In the genomic region with DNA sequence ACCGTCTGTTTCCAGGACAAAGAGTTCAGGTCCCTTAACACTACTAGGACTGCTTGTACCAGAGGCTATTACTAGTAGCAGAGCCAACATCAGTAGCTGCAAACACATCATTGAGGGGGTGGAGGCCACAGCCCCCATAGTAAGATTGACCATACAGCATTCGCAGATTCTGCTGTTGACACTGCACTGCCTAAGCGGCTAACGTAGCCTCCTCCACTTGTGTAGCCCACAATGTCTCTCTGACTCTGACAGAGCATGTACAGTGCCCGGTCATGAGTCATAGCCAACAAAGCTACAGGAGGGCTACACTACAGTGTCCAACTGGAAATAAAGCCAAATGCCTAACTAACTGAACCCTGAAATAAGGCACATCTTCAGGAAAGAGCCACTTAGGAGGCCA, we compare ENCODE assay signal across 14 mouse cellular contexts.
"Had no signal": no experiment of that assay in that cellular context is flagged by ENCODE, and none has a peak within 500 bp of the region (broad histone marks: within the 10 kb centered on the region; RNA-seq: fewer than 3 reads in every experiment).

No protein-coding gene starts in this region.

- H3K4me3 ChIP-seq: layer of hippocampus, adult 2 months; limb, embryonic 15.5 days; liver, embryonic 13.5 days; lung, embryonic 15.5 days; midbrain, embryonic 10.5 days; myocyte; neural tube, embryonic 15.5 days had no signal

- DNase-seq: kidney, postnatal 10 days; kidney, postnatal 4 days; liver, embryonic 13.5 days; liver, postnatal 0 days; lung, postnatal 4 days; midbrain, embryonic 14.5 days; thymus, postnatal 4 days had no signal

- H3K9ac ChIP-seq: limb, embryonic 15.5 days; liver, embryonic 13.5 days; liver, postnatal 0 days; lung, embryonic 15.5 days; neural tube, embryonic 15.5 days had no signal

- H3K27me3 ChIP-seq: limb, embryonic 15.5 days; liver, embryonic 13.5 days; lung, embryonic 15.5 days; neural tube, embryonic 15.5 days had no signal

- H3K27ac ChIP-seq: layer of hippocampus, adult 2 months; limb, embryonic 15.5 days; liver, embryonic 13.5 days; lung, embryonic 15.5 days; midbrain, embryonic 10.5 days; neural tube, embryonic 15.5 days; stomach, postnatal 0 days had no signal

- H3K36me3 ChIP-seq: limb, embryonic 15.5 days; liver, embryonic 13.5 days; lung, embryonic 15.5 days; midbrain, embryonic 10.5 days had no signal

- H3K9me3 ChIP-seq: limb, embryonic 15.5 days; liver, embryonic 13.5 days; lung, embryonic 15.5 days; midbrain, embryonic 10.5 days; neural tube, embryonic 15.5 days had no signal

- H3K4me2 ChIP-seq: limb, embryonic 15.5 days; liver, embryonic 13.5 days; lung, embryonic 15.5 days; neural tube, embryonic 15.5 days had no signal

- ATAC-seq: liver, postnatal 0 days had no signal

- H3K4me1 ChIP-seq: limb, embryonic 15.5 days; liver, embryonic 13.5 days; lung, embryonic 15.5 days; neural tube, embryonic 15.5 days had no signal
